Comparison of ENCODE assay signal across 8 mouse cellular contexts in the genomic region with DNA sequence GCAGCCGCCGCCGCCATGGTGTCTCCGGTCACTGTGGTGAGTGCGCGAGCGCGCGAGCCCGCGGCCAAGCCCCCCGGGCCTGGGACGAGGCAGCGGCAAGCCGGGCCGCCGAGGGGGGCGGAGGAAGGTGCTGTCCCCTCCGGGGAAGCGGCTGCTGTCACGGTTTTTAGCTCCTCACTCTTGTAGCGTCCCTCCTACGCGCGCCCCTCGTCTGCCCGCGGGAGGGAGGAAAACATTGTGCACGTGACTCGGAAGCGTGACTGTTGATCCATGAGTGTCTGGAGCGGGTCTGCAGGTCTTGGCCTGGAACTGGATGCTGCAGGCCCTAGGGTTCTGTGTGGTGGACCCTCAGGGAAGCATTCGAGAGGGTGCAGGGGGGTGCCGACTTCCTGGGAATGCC. TPM values are rescaled to one million over a fixed set of nuclear protein-coding genes. Genes with fewer than 3 reads are reported as not detected.
DNase-seq lines count a peak whose midpoint lies in the region; ATAC-seq and TF ChIP-seq lines count a peak whose summit lies in the region.

No protein-coding gene starts in this region.

- peaks cover 39% of the 10 kb centered on the region for H3K79me2 ChIP-seq in macrophage (ENCODE audit: inconsistent target)

- peaks cover 19% of the 10 kb centered on the region for H3K4me1 ChIP-seq in forebrain, embryonic 12.5 days
- peaks cover 3% of the 10 kb centered on the region; the same call in 1 of the 2 replicates for H3K4me1 ChIP-seq in hindbrain, embryonic 11.5 days (replicated peaks; ENCODE audit: control insufficient read depth, insufficient read depth, low read length)
- peaks cover 6% of the 10 kb centered on the region; the same call in 1 of the 2 replicates for H3K4me1 ChIP-seq in stomach, postnatal 0 days (replicated peaks; ENCODE audit: control insufficient read depth, insufficient read depth)

- peak overlapping the region; percentile 91 for H3K4me3 ChIP-seq in forebrain, embryonic 12.5 days (replicated peaks)
- H3K4me3 ChIP-seq in hindbrain, embryonic 11.5 days (ENCODE audit: low read depth, low read length) = peak overlapping the region; percentile 86
- peak overlapping the region; percentile 66 for H3K4me3 ChIP-seq in left cerebral cortex, adult 2 months
- H3K4me3 ChIP-seq in macrophage (ENCODE audit: inconsistent target) = peak overlapping the region; percentile 74
- H3K4me3 ChIP-seq in stomach, postnatal 0 days (ENCODE audit: low read depth, low read length) = peak overlapping the region; percentile 76

- TF ChIP-seq CTCF in left cerebral cortex, adult 2 months (IDR thresholded peaks at IDR 0.05) = no peak
- no peak for TF ChIP-seq CTCF in stomach, postnatal 0 days (IDR thresholded peaks at IDR 0.05; ENCODE audit: low read depth)

- peak; percentile 74 for ATAC-seq in forebrain, embryonic 12.5 days (ENCODE audit: low FRiP score)
- peak; percentile 85 for ATAC-seq in hindbrain, embryonic 11.5 days (ENCODE audit: low FRiP score)
- ATAC-seq in stomach, postnatal 0 days (ENCODE audit: low FRiP score, low TSS enrichment) = peak; percentile 63

- peak; percentile 50 to 59 for DNase-seq in cerebellum, postnatal 36 days
- DNase-seq in cerebellum, adult 9-11 months = no peak
- DNase-seq in MEL-GATA-1-ER (ENCODE audit: extremely low read depth, low read depth) = peak; percentile 16
- DNase-seq in hindbrain, embryonic 11.5 days (ENCODE audit: low spot score) = no peak
- peak; percentile 70 to 71 for DNase-seq in left cerebral cortex, adult 2 months (ENCODE audit: extremely low spot score in 1 of 2, low spot score in 2 of 2)
- DNase-seq in stomach, postnatal 0 days (ENCODE audit: low spot score) = no peak

- H3K9ac ChIP-seq in forebrain, embryonic 12.5 days = peak overlapping the region; percentile 86
- peak overlapping the region; percentile 87 for H3K9ac ChIP-seq in hindbrain, embryonic 11.5 days (ENCODE audit: low read depth, low read length)
- H3K9ac ChIP-seq in stomach, postnatal 0 days (ENCODE audit: low read length) = peak overlapping the region; percentile 84

- 0 out of 2 replicates have a peak, but pooled peaks cover 11% of the 10 kb centered on the region for H3K27me3 ChIP-seq in forebrain, embryonic 12.5 days
- H3K27me3 ChIP-seq in hindbrain, embryonic 11.5 days (ENCODE audit: control insufficient read depth, insufficient read depth, low read length) = no peaks in the 10 kb centered on the region
- H3K27me3 ChIP-seq in stomach, postnatal 0 days (ENCODE audit: control insufficient read depth, insufficient read depth, low read length) = no peaks in the 10 kb centered on the region

- peak overlapping the region; percentile 90 for H3K27ac ChIP-seq in forebrain, embryonic 12.5 days
- peak overlapping the region; percentile 91 for H3K27ac ChIP-seq in hindbrain, embryonic 11.5 days (ENCODE audit: low read depth, low read length)
- peak overlapping the region; percentile 97 for H3K27ac ChIP-seq in left cerebral cortex, adult 2 months
- peak overlapping the region; percentile 98 for H3K27ac ChIP-seq in macrophage
- peak overlapping the region; percentile 93 for H3K27ac ChIP-seq in stomach, postnatal 0 days (replicated peaks)

- intact Hi-C loops in left cerebral cortex, adult 2 months (cut with DNase I) = loop anchor here (2.0 kb wide), 1 partner anchor 42 kb away; a partner anchor contains a TSS

- peaks cover 6% of the 10 kb centered on the region for H3K36me3 ChIP-seq in forebrain, embryonic 12.5 days (replicated peaks)
- no peaks in the 10 kb centered on the region for H3K36me3 ChIP-seq in hindbrain, embryonic 11.5 days (ENCODE audit: control insufficient read depth, insufficient read depth, low read length)
- H3K36me3 ChIP-seq in macrophage (ENCODE audit: inconsistent target) = peaks cover 17% of the 10 kb centered on the region; the same call in 1 of the 2 replicates
- H3K36me3 ChIP-seq in stomach, postnatal 0 days (ENCODE audit: control insufficient read depth, insufficient read depth, low read length) = no peaks in the 10 kb centered on the region; the same call in 1 of the 2 replicates

- TF ChIP-seq EP300 in stomach, postnatal 0 days (optimal IDR thresholded peaks at IDR 0.05) = no peak

- WGBS in forebrain, embryonic 12.5 days = under 1% methylated on average over 34 of the region's 34 CpGs
- WGBS in hindbrain, embryonic 11.5 days = 0% methylated on average over 29 of the region's 34 CpGs
- WGBS in macrophage (ENCODE audit: missing documents) = under 1% methylated on average over 34 of the region's 34 CpGs
- WGBS in stomach, postnatal 0 days = under 1% methylated on average over 34 of the region's 34 CpGs

- H3K4me2 ChIP-seq in forebrain, embryonic 12.5 days = peak overlapping the region; percentile 84
- H3K4me2 ChIP-seq in hindbrain, embryonic 11.5 days (replicated peaks; ENCODE audit: low read depth, low read length) = peak overlapping the region; percentile 81
- peak overlapping the region; percentile 90 for H3K4me2 ChIP-seq in stomach, postnatal 0 days (replicated peaks; ENCODE audit: low read depth)

- H3K9me3 ChIP-seq in forebrain, embryonic 12.5 days = no peaks in the 10 kb centered on the region
- H3K9me3 ChIP-seq in hindbrain, embryonic 11.5 days (ENCODE audit: control insufficient read depth, low read length) = no peaks in the 10 kb centered on the region
- H3K9me3 ChIP-seq in stomach, postnatal 0 days (ENCODE audit: control insufficient read depth, low read length) = no peaks in the 10 kb centered on the region

RNA-seq across cellular contexts. Expression of a gene that starts 0.4 kb away (rescaled TPM):
- polyA plus RNA-seq in forebrain, embryonic 12.5 days (2016; fragmentation: Nextera tagmentation; extraction: Ambion mirVana) = 13.9 and 15.2 TPM in 2 replicates
- 8.7 and 10.4 TPM in 2 replicates for polyA plus RNA-seq in hindbrain, embryonic 11.5 days (2014; fragmentation: Nextera tagmentation; extraction: Ambion mirVana)
- 10 to 100 TPM; 12.5 to 14.7 TPM for total RNA-seq in left cerebral cortex, adult 2 months (2021)
- 10 to 100 TPM in 15 of 26 experiments, 1 to 10 TPM in 11; 1.0 to 51.2 (median 11.9) TPM for total RNA-seq in macrophage (2018; cell fraction: chromatin; rRNA removed)
- total RNA-seq in macrophage (2018; cell fraction: cytosol; rRNA removed) = 100 to 1,000 TPM in 22 of 26 experiments, 10 to 100 TPM in 4; 59.2 to 274 (median 187) TPM
- 100 to 1,000 TPM in 11 of 26 experiments, 10 to 100 TPM in 14, 1 to 10 TPM in 1; 7.5 to 190 (median 90.8) TPM for total RNA-seq in macrophage (2018; cell fraction: nucleus; rRNA removed)
- 125 to 195 TPM (median 135 TPM) in 3 replicates for polyA plus RNA-seq in macrophage (2018)
- polyA plus RNA-seq in stomach, postnatal 0 days (2015; fragmentation: Nextera tagmentation; extraction: Ambion mirVana) = 21.1 and 22.7 TPM in 2 replicates

RNA-seq across cellular contexts. Expression of a gene that starts 42.6 kb away (rescaled TPM):
- polyA plus RNA-seq in forebrain, embryonic 12.5 days (2016; fragmentation: Nextera tagmentation; extraction: Ambion mirVana) = 12.3 and 13.5 TPM in 2 replicates
- 12.0 and 12.3 TPM in 2 replicates for polyA plus RNA-seq in hindbrain, embryonic 11.5 days (2014; fragmentation: Nextera tagmentation; extraction: Ambion mirVana)
- total RNA-seq in left cerebral cortex, adult 2 months (2021) = 10 to 100 TPM; 16.2 to 18.4 TPM
- total RNA-seq in macrophage (2018; cell fraction: chromatin; rRNA removed) = 100 to 1,000 TPM in 1 of 26 experiments, 10 to 100 TPM in 25; 22.0 to 116 (median 41.8) TPM
- 10 to 100 TPM; 22.3 to 51.1 (median 30.6) TPM for total RNA-seq in macrophage (2018; cell fraction: cytosol; rRNA removed)
- 10 to 100 TPM; 29.4 to 62.6 (median 40.1) TPM for total RNA-seq in macrophage (2018; cell fraction: nucleus; rRNA removed)
- polyA plus RNA-seq in macrophage (2018) = 14.1 to 25.5 TPM (median 17.6 TPM) in 3 replicates
- polyA plus RNA-seq in stomach, postnatal 0 days (2015; fragmentation: Nextera tagmentation; extraction: Ambion mirVana) = 11.0 and 11.8 TPM in 2 replicates

Comparison
In these comparisons a context has a peak if more than half of its experiments do, and no peak if none do; other contexts are left out.
1. DNase-seq: peak in cerebellum, postnatal 36 days (2 of 2), MEL-GATA-1-ER (single experiment) and left cerebral cortex, adult 2 months (2 of 2); none in cerebellum, adult 9-11 months (single experiment), hindbrain, embryonic 11.5 days (single experiment) and stomach, postnatal 0 days (single experiment).
2. Peak in every context shown above with its lines, with median percentiles within 50 percentile points of each other: ATAC-seq, H3K27ac ChIP-seq, H3K4me2 ChIP-seq, H3K4me3 ChIP-seq and H3K9ac ChIP-seq.